Comparison of ENCODE assay signal across 8 mouse cellular contexts in the genomic region with DNA sequence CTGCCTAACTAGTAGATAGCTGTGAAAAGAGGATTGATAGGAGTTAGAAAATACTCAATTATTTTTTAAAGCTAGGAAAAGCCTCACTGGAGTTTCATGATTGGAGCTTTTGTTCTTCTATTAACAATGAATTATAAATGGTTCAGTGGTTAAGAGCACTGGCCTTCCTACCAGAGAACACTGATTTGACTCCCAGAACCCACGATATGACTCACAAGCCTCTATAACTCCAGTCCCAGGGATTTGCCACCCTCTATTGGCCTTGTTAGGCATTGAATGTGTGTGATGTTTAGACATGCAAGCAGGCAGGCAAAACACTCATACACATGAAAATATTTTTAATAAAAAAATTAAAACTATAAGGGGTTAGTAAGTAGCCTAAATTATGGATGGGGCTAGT.
DNase-seq lines count a peak whose midpoint lies in the region; ATAC-seq and TF ChIP-seq lines count a peak whose summit lies in the region.
"Had no signal": no experiment of that assay in that cellular context is flagged by ENCODE, and none has a peak within 500 bp of the region (broad histone marks: within the 10 kb centered on the region; RNA-seq: fewer than 3 reads in every experiment).

No protein-coding gene starts in this region.

- H3K4me1 ChIP-seq in intestine, postnatal 0 days (replicated peaks; ENCODE audit: control insufficient read depth, insufficient read depth, low read length), result no peaks in the 10 kb centered on the region
- H3K4me1 ChIP-seq in intestine, embryonic 16.5 days (ENCODE audit: control insufficient read depth, insufficient read depth, low read length), result no peaks in the 10 kb centered on the region
- H3K4me1 ChIP-seq in stomach, postnatal 0 days (replicated peaks; ENCODE audit: control insufficient read depth, insufficient read depth), result no peaks in the 10 kb centered on the region
- H3K4me1 ChIP-seq: liver, embryonic 15.5 days had no signal

- H3K9me3 ChIP-seq in intestine, postnatal 0 days (ENCODE audit: control insufficient read depth), result no peaks in the 10 kb centered on the region
- no peaks in the 10 kb centered on the region for H3K9me3 ChIP-seq in intestine, embryonic 16.5 days (ENCODE audit: control insufficient read depth, low read length)
- H3K9me3 ChIP-seq in stomach, postnatal 0 days (ENCODE audit: control insufficient read depth, low read length), result no peaks in the 10 kb centered on the region
- H3K9me3 ChIP-seq: liver, embryonic 15.5 days had no signal

- no peaks in the 10 kb centered on the region for H3K27me3 ChIP-seq in intestine, postnatal 0 days (replicated peaks; ENCODE audit: control insufficient read depth, insufficient read depth, low read length)
- H3K27me3 ChIP-seq in intestine, embryonic 16.5 days (replicated peaks; ENCODE audit: control insufficient read depth, insufficient read depth, low read length), result no peaks in the 10 kb centered on the region
- H3K27me3 ChIP-seq in stomach, postnatal 0 days (ENCODE audit: control insufficient read depth, insufficient read depth, low read length), result no peaks in the 10 kb centered on the region
- H3K27me3 ChIP-seq: liver, embryonic 15.5 days had no signal

- H3K4me2 ChIP-seq in intestine, postnatal 0 days (replicated peaks; ENCODE audit: low read depth), result no peak overlapping the region
- H3K4me2 ChIP-seq in intestine, embryonic 16.5 days (ENCODE audit: low read depth, low read length), result no peak overlapping the region
- no peak overlapping the region for H3K4me2 ChIP-seq in stomach, postnatal 0 days (replicated peaks; ENCODE audit: low read depth)
- H3K4me2 ChIP-seq: liver, embryonic 15.5 days had no signal

- H3K36me3 ChIP-seq in intestine, postnatal 0 days (ENCODE audit: control insufficient read depth, insufficient read depth), result no peaks in the 10 kb centered on the region
- no peaks in the 10 kb centered on the region for H3K36me3 ChIP-seq in intestine, embryonic 16.5 days (ENCODE audit: control insufficient read depth, insufficient read depth, low read length)
- no peaks in the 10 kb centered on the region for H3K36me3 ChIP-seq in stomach, postnatal 0 days (ENCODE audit: control insufficient read depth, insufficient read depth, low read length)
- H3K36me3 ChIP-seq: liver, embryonic 15.5 days had no signal

- ATAC-seq in intestine, postnatal 0 days, result no peak
- ATAC-seq in intestine, embryonic 16.5 days, result no peak
- no peak for ATAC-seq in stomach, postnatal 0 days (ENCODE audit: low FRiP score, low TSS enrichment)

- H3K4me3 ChIP-seq in intestine, postnatal 0 days (ENCODE audit: low read depth, low read length), result no peak overlapping the region
- no peak overlapping the region for H3K4me3 ChIP-seq in intestine, embryonic 16.5 days (ENCODE audit: low read length)
- H3K4me3 ChIP-seq in stomach, postnatal 0 days (ENCODE audit: low read depth, low read length), result no peak overlapping the region
- H3K4me3 ChIP-seq: liver, embryonic 15.5 days had no signal

- WGBS in intestine, postnatal 0 days, result 35% methylated on average over 1 of the region's 1 CpGs
- 35% methylated on average over 1 of the region's 1 CpGs for WGBS in intestine, embryonic 16.5 days
- WGBS in stomach, postnatal 0 days, result 47% methylated on average over 1 of the region's 1 CpGs

- no peak overlapping the region for H3K27ac ChIP-seq in intestine, postnatal 0 days (ENCODE audit: low read depth, low read length)
- no peak overlapping the region for H3K27ac ChIP-seq in intestine, embryonic 16.5 days (ENCODE audit: low read length)
- H3K27ac ChIP-seq in stomach, postnatal 0 days (replicated peaks), result no peak overlapping the region
- H3K27ac ChIP-seq: liver, embryonic 15.5 days had no signal

- DNase-seq in ovary, postnatal 14 days (ENCODE audit: low spot score), result peak; percentile 2
- no peak for DNase-seq in ovary, adult 18-20 months (ENCODE audit: low spot score)
- peak; percentile 64 for DNase-seq in kidney, adult 9 months
- no peak for DNase-seq in stomach, postnatal 0 days (ENCODE audit: low spot score)
- DNase-seq in spleen, postnatal 4 days (ENCODE audit: low spot score in 2 of 2), result no peak

- peak; percentile 49 for TF ChIP-seq CTCF in intestine, postnatal 0 days (IDR thresholded peaks at IDR 0.05; ENCODE audit: low read depth)
- peak; percentile 58 for TF ChIP-seq CTCF in stomach, postnatal 0 days (IDR thresholded peaks at IDR 0.05; ENCODE audit: low read depth)

- H3K9ac ChIP-seq in intestine, postnatal 0 days (ENCODE audit: low read depth, low read length), result no peak overlapping the region
- no peak overlapping the region for H3K9ac ChIP-seq in intestine, embryonic 16.5 days (ENCODE audit: low read depth, low read length)
- no peak overlapping the region for H3K9ac ChIP-seq in stomach, postnatal 0 days (ENCODE audit: low read length)
- H3K9ac ChIP-seq: liver, embryonic 15.5 days had no signal

- no peak for TF ChIP-seq EP300 in stomach, postnatal 0 days (optimal IDR thresholded peaks at IDR 0.05)

Comparison
In these comparisons a context has a peak if more than half of its experiments do, and no peak if none do; other contexts are left out.
1. DNase-seq: peak in ovary, postnatal 14 days (single experiment) and kidney, adult 9 months (single experiment); none in ovary, adult 18-20 months (single experiment), stomach, postnatal 0 days (single experiment) and spleen, postnatal 4 days (0 of 2).